Mouse (Mus musculus) embryo, embryonic 11.5 days (tissue): Measurements from ENCODE around the gene Gm4767.
"Not testable (repeated sequence)": the region's sequence is repeated elsewhere in the genome, so short reads cannot be mapped to it uniquely, and the experiment has no call there.

Experiments used
- DNase-seq: peaks from one replicate; pipeline ENCODE4 v3.0.0-alpha.2; 2012; ENCODE audit warnings: low read depth, low spot score

Gm4767 gene

DNA sequence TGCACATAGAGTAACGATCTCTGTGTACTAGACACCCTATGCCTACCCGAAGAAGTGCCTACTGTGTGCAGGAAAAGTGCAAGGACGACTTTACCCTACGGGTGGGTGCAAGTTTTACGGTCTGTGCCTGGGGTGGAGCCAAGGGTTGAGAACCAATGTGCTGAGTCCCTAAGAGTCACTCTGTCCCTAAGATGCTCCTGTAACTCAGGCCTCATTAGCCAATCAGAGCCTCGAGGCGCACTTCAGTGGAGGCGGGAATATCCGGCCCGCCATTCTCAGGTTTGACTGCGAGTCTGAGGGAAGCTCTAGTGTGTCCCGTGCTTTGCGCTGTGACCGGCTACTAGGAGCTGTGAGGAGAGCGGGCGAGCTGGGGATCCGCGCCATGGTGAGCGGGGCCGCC is at the start of gene Gm4767:
Gene Gm4767 (plus strand): TSS at position 288 of the 400 bp plus-strand sequence.
- not testable (repeated sequence) for DNase-seq

DNA sequence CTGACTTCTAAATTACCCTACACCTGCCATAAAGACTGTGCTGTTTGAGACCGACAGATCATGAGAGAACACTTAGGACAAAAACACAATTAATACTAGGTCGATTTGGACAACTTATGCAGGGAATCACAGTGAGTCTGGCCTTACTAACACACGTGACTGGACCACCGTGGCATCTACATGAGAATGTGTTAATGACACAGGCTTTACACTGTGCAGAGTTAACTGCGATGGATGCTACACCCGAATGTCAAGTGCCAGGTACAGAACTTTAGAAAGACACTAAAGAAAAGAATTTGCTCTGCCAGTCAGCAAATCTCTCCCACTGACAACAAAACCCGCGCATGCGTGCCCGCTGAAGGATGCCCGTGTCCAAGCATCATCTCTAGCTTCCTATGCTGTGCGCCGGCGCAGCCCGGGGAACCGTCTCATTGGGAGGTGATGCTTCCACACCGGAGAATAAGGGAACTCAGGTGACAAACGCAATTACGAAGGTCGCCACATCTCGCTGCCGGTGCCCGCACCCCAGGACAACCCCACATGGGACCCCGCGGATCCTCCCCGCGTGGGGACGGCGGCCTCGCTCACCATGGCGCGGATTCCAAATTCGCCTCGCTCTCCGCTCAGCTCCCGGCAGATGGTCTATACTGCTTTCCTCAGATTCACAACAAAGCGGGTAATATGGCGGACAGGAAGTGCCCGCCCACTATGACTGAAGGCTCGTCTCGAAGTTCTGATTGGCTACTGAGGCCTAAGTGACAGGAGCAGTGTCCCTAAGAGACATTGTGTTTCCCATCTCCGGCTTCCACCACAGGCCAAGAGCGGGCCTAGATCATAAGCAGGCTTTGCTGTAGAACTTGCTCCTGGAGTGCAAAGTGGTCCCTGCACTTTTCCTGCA is 41.2 kb upstream of the Gm4767 start, which contains the start of gene Gm3055:
Gene Gm3055 (minus strand): TSS at position 656 of the 898 bp plus-strand sequence.
- DNase-seq: not testable (repeated sequence)

DNA sequence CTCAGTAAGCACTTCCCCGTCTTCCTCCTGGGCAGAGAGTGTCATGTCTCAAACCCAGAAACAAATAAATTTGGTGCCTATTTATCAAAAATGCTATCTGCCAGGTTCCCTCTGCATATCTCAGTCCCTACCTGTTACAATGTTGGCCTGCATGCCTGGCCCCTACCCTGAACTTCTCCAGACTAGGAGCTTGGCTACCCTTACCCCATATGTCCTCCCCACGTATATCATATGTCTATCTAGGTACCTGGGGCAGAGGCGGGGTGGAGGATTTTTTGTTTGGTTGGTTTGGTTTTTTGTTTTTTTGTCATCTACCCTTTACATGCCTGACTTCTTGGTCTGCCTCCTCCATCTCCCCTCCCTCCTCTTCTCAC is 40.6 kb upstream of the Gm4767 start:
- DNase-seq: not testable (repeated sequence)

DNA sequence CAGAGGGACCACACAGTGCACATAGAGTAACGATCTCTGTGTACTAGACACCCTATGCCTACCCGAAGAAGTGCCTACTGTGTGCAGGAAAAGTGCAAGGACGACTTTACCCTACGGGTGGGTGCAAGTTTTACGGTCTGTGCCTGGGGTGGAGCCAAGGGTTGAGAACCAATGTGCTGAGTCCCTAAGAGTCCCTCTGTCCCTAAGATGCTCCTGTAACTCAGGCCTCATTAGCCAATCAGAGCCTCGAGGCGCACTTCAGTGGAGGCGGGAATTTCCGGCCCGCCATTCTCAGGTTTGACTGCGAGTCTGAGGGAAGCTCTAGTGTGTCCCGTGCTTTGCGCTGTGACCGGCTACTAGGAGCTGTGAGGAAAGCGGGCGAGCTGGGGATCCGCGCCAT is 34.2 kb downstream of the Gm4767 start:
- DNase-seq: not testable (repeated sequence)

DNA sequence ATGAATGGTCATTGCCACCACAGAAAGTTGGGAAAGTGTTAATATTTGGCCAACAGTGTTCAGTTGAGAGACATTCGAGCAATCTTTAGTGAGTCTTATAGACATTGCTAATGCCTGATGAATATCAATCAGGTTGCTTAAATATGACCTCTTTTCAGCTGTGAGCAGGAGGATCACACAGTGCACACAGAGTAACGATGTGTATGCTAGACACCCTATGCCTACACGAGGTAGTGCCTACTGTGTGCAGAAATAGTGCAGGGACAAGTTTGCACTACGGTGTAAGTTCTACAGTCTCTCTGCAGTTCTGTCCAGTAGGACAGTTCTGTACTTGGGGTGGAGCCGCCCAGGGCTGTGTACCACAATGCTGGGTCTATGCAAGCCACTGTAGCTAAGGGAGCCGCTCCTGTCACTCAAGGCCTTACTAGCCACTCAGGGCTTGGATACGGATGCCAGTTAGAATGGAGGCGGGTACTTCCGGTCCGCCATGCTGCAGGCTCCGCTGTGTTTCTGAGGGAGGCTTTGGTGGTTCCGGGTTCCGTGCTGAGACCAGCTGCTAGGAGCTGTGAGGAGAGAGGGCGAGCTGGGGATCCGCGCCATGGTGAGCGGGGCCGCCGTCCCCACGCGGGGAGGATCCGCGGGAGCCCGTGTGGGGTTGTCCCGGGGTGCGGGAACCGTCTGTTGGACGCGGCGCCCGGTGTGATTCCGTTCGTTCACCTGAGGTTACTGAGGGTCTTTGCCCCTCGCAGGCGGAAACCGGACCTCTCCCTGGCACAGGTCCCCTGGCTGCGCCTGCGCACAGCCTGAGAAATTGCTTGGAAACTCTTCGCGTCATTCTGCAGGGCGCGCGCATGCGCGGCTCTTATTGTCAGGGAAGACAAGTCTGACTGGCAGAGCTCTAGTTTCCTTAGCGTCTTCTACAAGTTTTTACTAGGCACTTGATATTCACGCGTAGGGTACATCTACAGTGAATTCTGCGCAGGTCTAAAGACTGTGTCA is 51.7 kb downstream of the Gm4767 start, which contains the start of gene Gm32687:
Gene Gm32687 (plus strand): TSS at position 526 of the 999 bp plus-strand sequence.
- not testable (repeated sequence) for DNase-seq
